Mouse (Mus musculus): ENCODE data around the gene Pex7.

- TF ChIP-seq CTCF (conservative IDR thresholded peaks at IDR 0.05; ENCODE audit: low read length): no peak
- TF ChIP-seq POU5F1 (IDR thresholded peaks at IDR 0.05; ENCODE audit: borderline replicate concordance, low read length): no peak
Measured at GRCm38 (mm10) chr10:19954572-19954971, 47.1 kb upstream of the Pex7 start.
